Mouse (Mus musculus): ENCODE data around the gene Commd4.

GRCm38 (mm10) chr9:57156383-57156782 is 1.7 kb downstream of the Commd4 start:
- TF ChIP-seq CTCF (IDR thresholded peaks at IDR 0.05; ENCODE audit: borderline replicate concordance, extremely low read depth, insufficient read depth, insufficient read length) (no peak), POLR2A (IDR thresholded peaks at IDR 0.05; ENCODE audit: borderline replicate concordance, extremely low read depth, insufficient read depth, insufficient read length, poor library complexity, severe bottlenecking) (no peak)

Measured in brain, embryonic 14.5 days (tissue).